Mouse (Mus musculus) heart, embryonic 11.5 days (tissue): ENCODE data around the gene Gnao1. TPM values are rescaled to one million over a fixed set of nuclear protein-coding genes. Genes with fewer than 3 reads are reported as not detected.

Experiments
- ATAC-seq: fragments of 200-750 bp; cut with Nextera tagmentation; replicated peaks from 2 replicates; pipeline ENCODE4 v1.8.0; 2017; ENCODE audit warnings: moderate library complexity; ENCODE audit not compliant: insufficient number of reproducible peaks, low FRiP score, low TSS enrichment
- H3K27ac ChIP-seq: fragments of 300-500 bp; sonication (generic); 2 replicates; pipeline ENCODE4 v1.5.1; 2014; ENCODE audit warnings: mild to moderate bottlenecking, low read depth, low read length
- H3K27me3 ChIP-seq: fragments of 300-500 bp; sonication (generic); 2 replicates; pipeline ENCODE4 v1.6.1; 2014; ENCODE audit warnings: mild to moderate bottlenecking, low read length, mixed read lengths; ENCODE audit not compliant: control insufficient read depth, insufficient read depth
- H3K36me3 ChIP-seq: fragments of 300-500 bp; sonication (generic); 2 replicates; pipeline ENCODE4 v1.6.1; 2014; ENCODE audit warnings: mild to moderate bottlenecking, low read length, moderate library complexity, mixed read lengths; ENCODE audit not compliant: control insufficient read depth, insufficient read depth
- H3K4me1 ChIP-seq: fragments of 300-500 bp; sonication (generic); 2 replicates; pipeline ENCODE4 v1.6.1; 2014; ENCODE audit warnings: low read length; ENCODE audit not compliant: control insufficient read depth, insufficient read depth
- H3K4me2 ChIP-seq: fragments of 300-500 bp; sonication (generic); 2 replicates; pipeline ENCODE4 v1.6.1; 2014; ENCODE audit warnings: mild to moderate bottlenecking, moderate library complexity
- H3K4me3 ChIP-seq: fragments of 300-500 bp; sonication (generic); 2 replicates; pipeline ENCODE4 v1.5.1; 2014; ENCODE audit warnings: low read depth, low read length
- H3K9ac ChIP-seq: fragments of 300-500 bp; sonication (generic); 2 replicates; pipeline ENCODE4 v1.6.1; 2014; ENCODE audit warnings: mild to moderate bottlenecking, low read depth, low read length, moderate library complexity
- H3K9me3 ChIP-seq: fragments of 300-500 bp; sonication (generic); replicated peaks from 2 replicates; pipeline ENCODE4 v1.6.1; 2016; ENCODE audit warnings: low read length; ENCODE audit not compliant: control insufficient read depth
- WGBS: fragments of 180-500 bp; shearing (Covaris S2); extraction: QIAGEN DNeasy Blood & Tissue Kit; methylation state at CpG from one replicate; pipeline ENCODE4 v1.1.7; 2014; ENCODE audit not compliant: insufficient replicate concordance; 5-methylcytosine and 5-hydroxymethylcytosine counted together
- polyA plus RNA-seq: library from polyadenylated mRNA; unstranded; fragments of >200 nt; fragmentation: Nextera tagmentation; extraction: Ambion mirVana; gene quantifications from 2 replicates; pipeline ENCODE4 v1.2.1, GENCODE M21; 2014

Gene Gnao1
- polyA plus RNA-seq, 1 experiment from 2014 or later: 13.9 TPM

DNA sequence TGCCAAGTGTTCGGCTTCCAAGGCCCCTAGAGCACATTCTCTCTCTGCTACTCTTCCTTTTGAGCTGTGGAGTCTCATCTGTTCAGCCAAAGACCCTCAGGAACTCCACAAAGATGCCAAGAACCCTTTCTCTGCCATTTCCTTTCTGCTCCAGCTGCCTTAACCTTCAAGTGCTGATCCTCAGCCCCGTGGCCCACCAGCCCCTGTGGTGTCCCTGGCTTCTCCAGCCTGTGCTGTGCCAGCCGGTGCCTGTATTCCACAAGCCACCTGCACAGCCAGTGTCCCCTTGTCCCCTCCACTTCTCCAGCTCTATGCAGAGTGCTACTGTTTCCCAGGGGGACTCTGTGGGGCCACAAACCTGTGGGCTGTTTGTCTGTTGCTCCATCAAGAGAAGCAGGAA lies 83.8 kb downstream of the Gnao1 start:
- no peak overlapping the region for H3K4me2 ChIP-seq
- no peaks in the 10 kb centered on the region for H3K9me3 ChIP-seq
- no peak for ATAC-seq
- H3K36me3 ChIP-seq: no peaks in the 10 kb centered on the region
- H3K27ac ChIP-seq: no peak overlapping the region
- no peaks in the 10 kb centered on the region for H3K27me3 ChIP-seq
- no peak overlapping the region for H3K9ac ChIP-seq
- H3K4me1 ChIP-seq: peaks cover 18% of the 10 kb centered on the region
- WGBS: 72% methylated on average over 3 of the region's 3 CpGs
- no peak overlapping the region for H3K4me3 ChIP-seq

DNA sequence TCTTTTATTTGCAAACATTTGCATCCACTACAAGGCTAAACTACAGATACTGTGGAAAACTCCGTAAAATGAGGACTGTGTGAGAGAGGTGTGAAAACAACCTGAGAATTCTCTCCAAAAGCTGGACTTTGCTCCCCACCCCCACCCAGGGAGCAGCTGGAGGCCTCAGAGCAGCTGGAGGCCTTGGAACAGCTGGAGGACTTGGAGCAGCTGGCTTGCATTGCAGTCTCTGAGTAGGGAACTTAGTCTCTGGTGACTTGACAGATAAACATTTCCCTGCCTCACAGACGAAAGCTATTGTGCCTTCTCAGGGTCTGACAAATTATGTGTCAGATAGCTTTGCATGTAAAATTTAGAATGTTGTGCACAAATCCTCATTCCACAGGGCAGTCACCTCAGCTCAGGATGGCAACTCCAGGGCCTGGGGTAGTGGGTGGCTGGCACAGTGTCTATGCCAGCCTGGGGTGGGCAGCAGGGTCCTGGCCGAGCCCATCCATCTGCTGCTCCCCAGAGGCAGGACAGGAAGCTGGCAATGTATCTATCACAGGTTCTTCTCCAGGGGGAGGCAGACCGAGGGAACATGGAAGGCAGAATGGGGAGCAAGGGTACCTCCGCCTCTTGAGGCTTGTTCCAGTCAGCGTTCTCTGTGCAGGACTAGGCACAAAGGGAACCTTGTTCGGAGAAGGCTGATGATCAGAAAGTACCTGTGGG lies 87.2 kb downstream of the Gnao1 start:
- no peak overlapping the region for H3K4me3 ChIP-seq
- WGBS: 71% methylated on average over 7 of the region's 7 CpGs
- ATAC-seq: no peak

DNA sequence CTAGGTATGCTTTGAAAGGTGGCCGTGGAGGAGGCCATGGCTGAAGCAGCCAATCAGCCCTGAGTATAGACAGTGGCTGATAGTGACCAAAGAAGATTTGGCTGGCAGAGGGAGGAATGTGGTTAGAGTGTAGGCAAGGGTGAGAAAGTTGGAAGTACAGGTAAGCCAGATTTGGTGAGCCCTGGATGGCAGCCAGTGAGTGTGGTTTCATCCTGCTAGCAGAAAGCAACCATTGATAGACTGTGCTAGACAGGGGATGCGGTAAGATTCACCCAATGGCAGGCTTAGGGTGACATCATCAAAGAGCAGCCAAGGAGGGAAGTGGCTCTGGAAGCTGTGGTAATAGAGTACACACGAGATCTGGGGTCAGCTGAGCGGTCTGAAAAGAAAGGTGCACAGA lies 88.8 kb downstream of the Gnao1 start:
- no peaks in the 10 kb centered on the region for H3K27me3 ChIP-seq
- H3K36me3 ChIP-seq: no peaks in the 10 kb centered on the region
- 88% methylated on average over 4 of the region's 4 CpGs for WGBS
- 0 out of 2 replicates have a peak, but pooled peaks cover 3% of the 10 kb centered on the region for H3K4me1 ChIP-seq
- H3K4me2 ChIP-seq: no peak overlapping the region
- H3K9me3 ChIP-seq: no peaks in the 10 kb centered on the region
- no peak overlapping the region for H3K4me3 ChIP-seq
- no peak overlapping the region for H3K27ac ChIP-seq
- H3K9ac ChIP-seq: no peak overlapping the region
- ATAC-seq: no peak

More for the DNA sequence above, 87.2 kb downstream of the Gnao1 start:
- H3K4me1 ChIP-seq: 0 out of 2 replicates have a peak, but pooled peaks cover 3% of the 10 kb centered on the region
- no peaks in the 10 kb centered on the region for H3K27me3 ChIP-seq
- H3K4me2 ChIP-seq: no peak overlapping the region
- no peak overlapping the region for H3K27ac ChIP-seq
- H3K9ac ChIP-seq: no peak overlapping the region
- H3K9me3 ChIP-seq: no peaks in the 10 kb centered on the region
- H3K36me3 ChIP-seq: no peaks in the 10 kb centered on the region

DNA sequence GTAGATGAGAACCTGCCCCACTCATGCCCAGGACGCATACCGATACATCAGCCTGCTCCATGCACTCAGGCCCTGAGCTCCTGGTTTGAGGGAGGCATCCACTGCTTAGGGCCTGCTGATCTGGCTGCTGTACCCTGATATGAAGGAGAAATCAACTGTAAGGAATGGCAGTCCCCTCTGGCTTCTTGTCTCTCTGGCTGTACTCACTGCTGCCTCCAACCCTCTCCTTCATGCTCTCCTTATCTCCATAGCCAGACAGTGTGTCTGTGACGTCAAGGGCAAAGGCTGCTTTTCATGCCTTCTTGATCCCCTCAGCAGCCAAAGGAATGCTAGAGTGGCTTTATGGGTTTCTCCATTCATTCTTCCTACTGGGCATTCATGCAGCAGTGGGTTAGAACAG lies 92.3 kb downstream of the Gnao1 start:
- Histone ChIP-seq H3K4me1 (peaks cover 17% of the 10 kb centered on the region), H3K9ac (no peak overlapping the region), H3K4me2 (no peak overlapping the region), H3K27ac (0 out of 2 replicates have a peak overlapping the region, but pooled peaks have one; percentile 46), H3K9me3 (no peaks in the 10 kb centered on the region), H3K4me3 (no peak overlapping the region), H3K27me3 (no peaks in the 10 kb centered on the region), H3K36me3 (no peaks in the 10 kb centered on the region)
- no peak for ATAC-seq
- 58% methylated on average over 3 of the region's 3 CpGs for WGBS

DNA sequence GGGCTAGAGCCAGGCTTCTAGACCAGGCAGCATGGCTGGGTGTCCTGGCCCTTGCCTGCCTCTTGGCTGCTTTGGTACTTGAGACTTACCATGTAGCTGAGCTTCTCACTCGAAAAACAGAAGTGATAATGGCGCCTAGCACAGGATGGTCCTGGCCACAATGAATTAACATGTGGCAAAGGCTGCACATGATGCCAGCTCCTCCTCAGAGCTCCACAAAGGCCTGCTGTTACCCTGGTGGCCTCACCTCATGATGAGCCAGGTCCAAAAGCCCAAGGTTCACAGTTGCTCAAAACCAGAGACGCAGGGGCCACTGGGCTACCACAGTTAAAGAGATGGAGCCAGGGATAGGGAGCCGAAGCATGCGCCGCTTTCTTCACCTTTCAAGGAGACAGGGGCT lies 97.2 kb downstream of the Gnao1 start:
- no peak overlapping the region for H3K9ac ChIP-seq
- H3K36me3 ChIP-seq: no peaks in the 10 kb centered on the region
- no peak overlapping the region for H3K4me3 ChIP-seq
- H3K9me3 ChIP-seq: no peaks in the 10 kb centered on the region
- H3K4me1 ChIP-seq: peaks cover 49% of the 10 kb centered on the region
- H3K27me3 ChIP-seq: no peaks in the 10 kb centered on the region
- 88% methylated on average over 6 of the region's 6 CpGs for WGBS
- H3K4me2 ChIP-seq: no peak overlapping the region
- no peak for ATAC-seq
- peak overlapping the region; percentile 95 for H3K27ac ChIP-seq

DNA sequence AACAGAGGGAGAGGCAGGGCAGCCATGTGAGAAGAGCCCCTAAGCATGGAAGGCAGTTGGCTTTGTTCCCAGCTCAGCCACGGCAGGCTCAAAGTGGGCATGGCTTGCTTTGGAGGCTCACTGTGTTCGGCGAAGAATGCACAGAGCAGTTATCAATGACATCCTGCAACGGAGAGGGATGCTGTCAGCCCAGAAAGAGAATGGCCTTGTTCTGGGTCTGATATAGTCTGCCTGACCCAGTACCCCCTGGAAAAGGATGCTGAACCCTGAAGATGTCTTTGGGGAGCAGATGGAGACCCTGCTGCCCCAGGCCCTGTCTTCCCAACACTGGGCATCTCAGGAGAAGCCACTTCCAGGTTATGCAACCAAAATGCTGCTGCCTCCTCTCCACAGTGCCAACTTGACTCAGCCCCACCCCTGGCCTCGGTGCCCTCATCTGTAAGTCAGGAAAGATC lies 98.2 kb downstream of the Gnao1 start:
- H3K4me1 ChIP-seq: peaks cover 58% of the 10 kb centered on the region
- H3K9me3 ChIP-seq: no peaks in the 10 kb centered on the region
- no peak for ATAC-seq
- peak overlapping the region; percentile 38 for H3K4me2 ChIP-seq
- peak overlapping the region; percentile 95 for H3K27ac ChIP-seq
- H3K36me3 ChIP-seq: no peaks in the 10 kb centered on the region
- no peaks in the 10 kb centered on the region for H3K27me3 ChIP-seq
- WGBS: 21% methylated on average over 5 of the region's 5 CpGs
- no peak overlapping the region for H3K4me3 ChIP-seq
- peak overlapping the region; percentile 39; the same call in 1 of the 2 replicates for H3K9ac ChIP-seq

DNA sequence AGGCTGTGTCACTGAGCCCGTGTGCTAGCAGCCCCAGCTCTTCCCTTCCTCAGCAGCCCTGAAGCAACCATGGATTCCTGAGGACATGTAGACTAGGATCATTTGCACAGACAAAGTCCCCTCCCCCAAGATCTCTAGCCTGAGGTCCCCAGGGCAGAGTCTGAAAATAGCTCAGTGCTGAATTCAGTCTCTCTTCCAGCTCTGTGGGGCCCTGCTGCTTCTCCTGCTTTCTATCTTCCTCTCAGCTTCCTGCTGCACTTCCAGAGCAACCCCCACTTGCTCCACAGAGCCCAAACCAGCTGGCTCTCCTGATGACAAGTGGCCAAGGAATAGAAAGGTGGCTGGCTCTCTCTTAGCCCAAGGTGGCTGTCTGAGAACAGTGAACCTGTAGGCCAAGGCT lies 98.8 kb downstream of the Gnao1 start:
- H3K4me3 ChIP-seq: no peak overlapping the region
- H3K27me3 ChIP-seq: no peaks in the 10 kb centered on the region
- H3K4me1 ChIP-seq: peaks cover 58% of the 10 kb centered on the region
- peak overlapping the region; percentile 39; the same call in 1 of the 2 replicates for H3K9ac ChIP-seq
- no peaks in the 10 kb centered on the region for H3K9me3 ChIP-seq
- WGBS: 0% methylated on average over 1 of the region's 1 CpGs
- peak overlapping the region; percentile 38 for H3K4me2 ChIP-seq
- ATAC-seq: peak; percentile 58; the same call in 1 of the 2 replicates
- H3K27ac ChIP-seq: peak overlapping the region; percentile 95
- no peaks in the 10 kb centered on the region for H3K36me3 ChIP-seq

- Histone ChIP-seq H3K9ac (0 out of 2 replicates have a peak overlapping the region, but pooled peaks have one; percentile 16), H3K27me3 (no peaks in the 10 kb centered on the region), H3K27ac (peak overlapping the region; percentile 41; the same call in 1 of the 2 replicates), H3K4me3 (no peak overlapping the region), H3K9me3 (no peaks in the 10 kb centered on the region), H3K36me3 (no peaks in the 10 kb centered on the region), H3K4me2 (no peak overlapping the region), H3K4me1 (peaks cover 45% of the 10 kb centered on the region)
- ATAC-seq: no peak
- WGBS: 59% methylated on average over 7 of the region's 7 CpGs
Measured at GRCm38 (mm10) chr8:93911715-93912555, 102.2 kb downstream of the Gnao1 start.
